Mouse (Mus musculus): ENCODE measurements around the gene Slco2a1.

DNA sequence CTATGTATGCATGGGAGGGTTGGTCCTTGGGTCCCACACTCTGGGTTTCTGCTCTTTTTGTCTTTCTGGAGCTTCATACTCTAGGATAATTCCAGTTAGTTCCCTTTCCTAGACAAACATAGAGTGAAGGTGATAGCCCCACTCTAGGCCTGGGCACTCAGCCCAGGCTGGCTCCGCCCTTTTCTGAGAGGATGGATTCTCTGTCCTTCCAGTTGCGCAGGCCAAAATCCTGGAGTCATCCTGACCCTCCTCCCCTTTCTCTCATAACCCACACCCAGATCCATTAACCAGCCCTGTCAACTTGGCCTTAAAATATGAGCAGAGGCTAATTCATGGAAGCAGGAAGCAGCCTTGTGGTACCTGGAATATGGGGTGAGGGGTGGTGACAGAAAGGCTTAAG lies 6.7 kb upstream of the Slco2a1 start:
- no peak for TF ChIP-seq POLR2A (IDR thresholded peaks at IDR 0.05; ENCODE audit: low read depth, low read length)
- no peak for TF ChIP-seq CTCF (IDR thresholded peaks at IDR 0.05; ENCODE audit: extremely low read depth, insufficient read length, insufficient replicate concordance, low read depth, low read length)
